17 mouse cellular contexts compared by ENCODE assay signal in the genomic region with DNA sequence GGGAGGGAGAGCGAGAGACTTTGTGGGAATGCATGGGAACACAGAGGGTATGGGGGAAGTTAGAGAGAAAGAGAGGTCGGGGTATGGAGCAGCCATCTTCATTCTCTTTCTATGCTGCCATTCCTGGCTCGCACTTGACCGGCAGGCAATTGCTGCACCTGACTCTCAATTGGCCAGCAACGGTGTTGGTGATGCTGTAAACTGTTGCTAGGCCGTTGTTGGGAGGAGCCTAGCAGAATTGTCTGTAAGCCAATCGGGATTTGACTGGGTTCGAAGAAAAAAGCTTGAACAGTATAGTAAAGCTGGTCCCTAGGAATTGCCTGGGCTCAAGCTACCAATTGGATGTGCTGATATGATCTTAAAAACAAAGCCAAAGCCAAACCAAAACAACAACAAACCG.
"Had no signal": no experiment of that assay in that cellular context is flagged by ENCODE, and none has a peak within 500 bp of the region (broad histone marks: within the 10 kb centered on the region; RNA-seq: fewer than 3 reads in every experiment).

No protein-coding gene starts in this region.

- DNase-seq: layer of hippocampus, adult 9-11 months; liver; midbrain, embryonic 14.5 days; right cerebral cortex, postnatal 14 days; right cerebral cortex, postnatal 4 days; thymus, postnatal 25 days had no signal

- H3K27me3 ChIP-seq: limb, embryonic 13.5 days; liver, embryonic 12.5 days; liver, embryonic 15.5 days; lung, embryonic 15.5 days; neural tube, embryonic 12.5 days; neural tube, embryonic 15.5 days; stomach, embryonic 15.5 days had no signal

- H3K9ac ChIP-seq: limb, embryonic 13.5 days; liver, embryonic 12.5 days; liver, embryonic 15.5 days; lung, embryonic 15.5 days; neural tube, embryonic 12.5 days; neural tube, embryonic 15.5 days; stomach, embryonic 15.5 days had no signal

- ATAC-seq: liver, embryonic 12.5 days had no signal

- H3K9me3 ChIP-seq: limb, embryonic 10.5 days; limb, embryonic 13.5 days; liver, embryonic 12.5 days; liver, embryonic 15.5 days; lung, embryonic 15.5 days; megakaryocyte, embryonic 14.5 days; neural tube, embryonic 12.5 days; neural tube, embryonic 15.5 days; stomach, embryonic 15.5 days had no signal

- H3K4me2 ChIP-seq: limb, embryonic 13.5 days; liver, embryonic 12.5 days; liver, embryonic 15.5 days; lung, embryonic 15.5 days; midbrain, embryonic 11.5 days; neural tube, embryonic 12.5 days; neural tube, embryonic 15.5 days; stomach, embryonic 15.5 days had no signal

- H3K27ac ChIP-seq: layer of hippocampus, adult 2 months; limb, embryonic 13.5 days; liver, embryonic 12.5 days; liver, embryonic 15.5 days; lung, embryonic 15.5 days; neural tube, embryonic 12.5 days; neural tube, embryonic 15.5 days; stomach, embryonic 15.5 days had no signal

- H3K4me3 ChIP-seq: layer of hippocampus, adult 2 months; limb, embryonic 10.5 days; limb, embryonic 13.5 days; liver, embryonic 12.5 days; liver, embryonic 15.5 days; lung, embryonic 15.5 days; megakaryocyte, embryonic 14.5 days; neural tube, embryonic 12.5 days; neural tube, embryonic 15.5 days; stomach, embryonic 15.5 days had no signal

- H3K36me3 ChIP-seq: limb, embryonic 10.5 days; limb, embryonic 13.5 days; liver, embryonic 12.5 days; liver, embryonic 15.5 days; lung, embryonic 15.5 days; neural tube, embryonic 12.5 days; neural tube, embryonic 15.5 days; stomach, embryonic 15.5 days had no signal
